Mouse (Mus musculus): ENCODE data around the gene Robo1. TPM values are rescaled to one million over a fixed set of nuclear protein-coding genes. Genes with fewer than 3 reads are reported as not detected.
"Not testable (repeated sequence)": the region's sequence is repeated elsewhere in the genome, so short reads cannot be mapped to it uniquely, and the experiment has no call there.

Gene Robo1
- total RNA-seq, 2 experiments from 2014 or later: not detected

DNA sequence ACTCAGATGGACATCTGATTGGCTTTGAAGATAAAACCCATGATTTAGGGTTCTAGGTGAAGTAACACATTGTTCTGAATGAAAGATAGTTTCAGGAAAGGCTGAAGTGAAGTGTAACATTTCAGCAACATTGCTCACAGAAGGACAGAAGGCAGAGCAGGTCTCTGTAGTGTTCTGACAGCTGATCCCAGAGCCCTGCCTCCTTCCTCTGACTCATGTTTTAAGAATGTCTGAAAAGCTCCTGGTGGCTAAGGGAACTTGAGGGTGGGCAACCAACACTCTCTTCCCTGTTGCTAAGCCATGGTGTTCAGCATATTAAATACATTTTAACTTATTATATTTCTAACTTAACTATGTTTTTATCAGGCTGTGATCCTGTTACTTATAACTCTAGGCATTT, 126.3 kb downstream of the Robo1 start:
- ATAC-seq (replicated peaks; ENCODE audit: poor library complexity, severe bottlenecking): no peak

- ATAC-seq (replicated peaks; ENCODE audit: poor library complexity, severe bottlenecking): no peak
Measured at GRCm38 (mm10) chr16:72444428-72445135, 136.5 kb downstream of the Robo1 start.

DNA sequence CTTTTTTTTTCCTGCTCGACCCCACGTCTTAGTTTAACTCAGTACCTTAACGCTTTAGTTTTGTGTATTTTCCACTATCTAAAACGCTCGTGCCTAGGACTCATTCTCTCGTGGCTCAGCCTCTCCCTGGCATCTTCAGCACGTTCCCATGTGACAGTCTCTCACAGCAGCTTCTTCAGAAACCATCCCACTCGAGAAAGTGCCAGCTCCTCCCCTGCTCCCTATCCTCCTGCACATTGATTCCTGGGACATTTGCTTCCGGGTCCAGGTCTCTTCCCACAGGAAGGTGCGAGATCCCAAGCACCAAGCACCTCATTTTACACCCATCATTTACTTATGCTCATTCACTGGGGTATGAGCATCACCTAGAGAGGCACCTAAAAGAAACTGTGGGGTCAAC, 150.0 kb downstream of the Robo1 start:
- ATAC-seq (replicated peaks; ENCODE audit: poor library complexity, severe bottlenecking): no peak

DNA sequence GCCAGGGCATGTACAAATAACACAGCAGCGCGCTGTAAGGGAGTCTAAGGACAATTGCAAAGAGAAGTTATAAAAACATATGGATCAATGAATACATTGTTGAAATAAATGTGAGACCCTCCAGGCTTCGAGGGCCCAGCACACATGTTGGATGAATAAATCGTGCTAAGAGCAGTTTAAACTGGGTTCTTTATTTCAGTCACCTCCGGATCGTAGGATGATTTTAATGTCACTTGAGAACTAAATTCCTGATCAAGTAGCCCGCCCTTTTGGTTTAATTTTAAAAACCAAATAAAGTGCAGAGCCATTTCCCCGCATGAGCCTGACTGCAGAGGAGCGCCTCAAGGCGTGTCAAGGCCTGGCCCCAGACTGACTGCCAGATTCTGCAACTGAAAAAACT, 150.5 kb downstream of the Robo1 start:
- no peak for ATAC-seq (replicated peaks; ENCODE audit: poor library complexity, severe bottlenecking)

DNA sequence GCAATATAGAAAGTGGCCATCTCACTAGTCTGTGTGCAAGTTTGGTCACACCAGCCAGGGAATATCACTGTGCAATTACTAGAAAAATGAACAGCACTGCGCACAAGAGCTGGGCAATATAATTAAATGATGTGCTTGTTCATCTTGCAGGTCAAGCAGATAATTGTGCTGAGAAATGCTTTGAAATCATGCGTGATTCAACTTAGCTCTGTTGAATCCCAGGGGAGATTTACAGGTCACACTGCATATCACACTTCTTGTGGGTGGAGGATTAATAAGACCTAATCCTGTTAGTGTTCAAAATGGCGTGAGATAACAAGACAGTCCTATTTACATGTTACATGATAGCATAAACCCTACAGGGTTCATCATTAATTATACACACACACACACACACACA, 157.6 kb downstream of the Robo1 start:
- no peak for ATAC-seq (replicated peaks; ENCODE audit: poor library complexity, severe bottlenecking)

DNA sequence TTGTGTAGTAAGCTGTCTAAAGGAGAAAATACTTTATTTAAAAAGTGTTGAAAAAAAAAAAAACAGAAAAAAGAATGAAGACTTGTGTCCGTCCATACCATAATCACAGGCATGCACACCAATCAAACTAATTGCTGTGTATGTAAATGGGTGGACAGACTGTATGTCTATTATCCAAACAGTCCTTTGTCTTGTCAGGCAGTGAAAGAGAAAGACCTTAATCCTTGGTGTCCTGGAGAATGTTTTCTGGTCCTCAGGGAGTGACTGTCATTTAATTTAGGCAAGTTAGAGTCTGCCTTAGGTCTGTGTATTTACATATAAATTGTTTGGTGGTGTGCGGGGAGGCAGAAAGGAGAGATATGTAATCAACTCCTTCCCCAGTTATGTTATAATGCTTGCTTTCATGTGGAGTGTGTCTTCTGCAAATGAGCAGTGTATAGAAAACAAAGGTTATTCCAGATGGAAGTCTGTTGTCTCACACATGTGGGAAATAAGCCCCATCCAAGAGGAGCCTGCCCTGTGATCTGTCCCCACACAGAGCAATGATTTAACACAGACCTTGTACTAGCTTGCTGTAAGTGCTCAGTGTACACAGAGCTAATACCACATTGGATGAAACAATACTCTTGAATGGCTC, 162.0 kb downstream of the Robo1 start:
- ATAC-seq (replicated peaks; ENCODE audit: poor library complexity, severe bottlenecking): no peak

DNA sequence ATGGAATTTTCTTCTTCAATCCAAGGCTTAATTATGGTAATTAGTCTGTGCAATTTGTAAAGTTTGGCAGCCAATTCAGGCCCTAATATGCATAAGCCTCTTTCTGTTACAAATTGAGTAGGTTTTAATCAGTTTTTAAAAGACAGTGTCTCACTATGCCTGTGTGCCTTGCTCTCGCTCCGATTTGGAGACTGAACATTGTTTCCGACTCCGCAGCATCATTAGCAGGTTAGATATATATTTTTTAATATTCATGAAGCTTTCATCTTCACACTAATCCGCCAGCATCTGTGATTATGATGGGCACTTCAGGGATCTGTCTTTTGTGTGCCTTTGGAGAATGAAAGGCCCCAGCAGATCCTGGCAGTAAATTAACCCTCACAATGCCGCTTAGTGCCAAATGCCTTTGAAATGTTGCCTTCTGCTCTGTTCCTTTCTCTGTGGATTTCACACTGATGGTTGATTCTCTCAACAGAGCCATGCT, 202.7 kb downstream of the Robo1 start:
- no peak for ATAC-seq (replicated peaks; ENCODE audit: poor library complexity, severe bottlenecking)

- no peak for ATAC-seq (replicated peaks; ENCODE audit: poor library complexity, severe bottlenecking)
Measured at GRCm38 (mm10) chr16:72531337-72531736, 223.2 kb downstream of the Robo1 start.

- ATAC-seq (replicated peaks; ENCODE audit: poor library complexity, severe bottlenecking): no peak
Measured at GRCm38 (mm10) chr16:72533900-72534571, 225.9 kb downstream of the Robo1 start.

GRCm38 (mm10) chr16:72538171-72538570, 230.1 kb downstream of the Robo1 start:
- ATAC-seq (replicated peaks; ENCODE audit: poor library complexity, severe bottlenecking): no peak

DNA sequence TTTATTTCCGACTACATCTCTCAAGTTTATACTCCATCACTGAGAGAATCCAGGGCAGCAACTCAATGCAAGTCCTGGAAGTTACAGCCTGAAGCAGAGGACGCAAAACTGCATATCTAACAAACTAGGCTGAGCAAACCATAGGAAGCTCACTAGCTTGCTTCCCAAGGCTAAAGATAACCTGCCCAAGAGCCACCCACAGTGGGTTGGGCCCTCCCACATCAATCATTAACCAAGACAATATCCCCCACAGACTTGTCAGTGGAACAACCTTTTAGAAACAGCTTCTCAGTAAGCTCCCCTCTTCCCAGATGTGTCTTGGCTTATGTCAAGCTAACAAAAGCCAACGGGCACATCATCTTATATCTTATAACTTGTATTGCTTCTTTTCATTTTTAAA, 235.8 kb downstream of the Robo1 start:
- no peak for ATAC-seq (replicated peaks; ENCODE audit: poor library complexity, severe bottlenecking)

GRCm38 (mm10) chr16:72544950-72545349, 236.8 kb downstream of the Robo1 start:
- no peak for ATAC-seq (replicated peaks; ENCODE audit: poor library complexity, severe bottlenecking)

DNA sequence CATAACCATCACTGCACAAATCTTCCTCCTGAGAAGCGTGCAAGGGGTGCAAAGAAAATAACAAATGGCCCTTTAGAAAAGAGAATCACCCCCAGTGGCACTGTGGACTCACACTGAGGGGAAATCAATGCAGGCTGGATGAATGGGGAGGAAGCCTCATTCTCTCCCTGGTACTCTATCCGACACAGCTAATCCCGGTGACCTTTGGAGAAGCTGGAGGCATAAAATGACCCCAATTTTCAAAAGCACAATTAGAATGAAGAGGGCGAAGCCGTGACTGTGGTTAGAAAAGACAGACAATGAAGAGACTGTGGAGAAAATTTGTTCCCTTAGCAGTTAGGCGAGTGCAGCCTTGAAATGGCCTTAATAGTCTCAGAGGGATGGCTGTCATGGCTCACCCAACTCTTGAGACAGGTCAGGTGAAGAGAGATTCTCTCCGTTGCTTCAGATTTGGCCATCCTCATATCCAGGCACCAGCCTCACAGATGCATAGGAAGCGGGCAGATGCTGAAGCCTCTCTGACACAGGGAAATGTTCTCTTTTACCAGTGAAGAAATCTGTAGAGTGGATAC, 243.7 kb downstream of the Robo1 start:
- no peak for ATAC-seq (replicated peaks; ENCODE audit: poor library complexity, severe bottlenecking)

DNA sequence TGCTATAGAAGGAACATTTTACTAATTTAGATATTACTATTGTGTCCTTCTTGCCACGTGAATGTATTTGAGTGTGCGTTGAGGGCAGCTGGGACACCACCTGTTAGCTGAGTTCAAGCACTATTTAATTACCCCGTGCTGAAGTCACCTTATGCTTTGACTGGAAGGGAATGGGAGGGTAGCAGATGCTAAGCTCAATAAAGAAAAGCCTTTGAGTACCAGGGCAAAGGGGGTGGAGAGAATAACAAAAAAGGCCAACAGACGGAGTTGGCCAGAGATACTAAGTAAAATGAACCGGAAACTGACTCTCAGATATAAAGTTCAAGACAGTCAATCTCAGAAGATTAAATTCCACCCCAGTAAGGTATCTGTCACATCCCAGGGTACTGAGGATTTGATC, 245.6 kb downstream of the Robo1 start:
- no peak for ATAC-seq (replicated peaks; ENCODE audit: poor library complexity, severe bottlenecking)

DNA sequence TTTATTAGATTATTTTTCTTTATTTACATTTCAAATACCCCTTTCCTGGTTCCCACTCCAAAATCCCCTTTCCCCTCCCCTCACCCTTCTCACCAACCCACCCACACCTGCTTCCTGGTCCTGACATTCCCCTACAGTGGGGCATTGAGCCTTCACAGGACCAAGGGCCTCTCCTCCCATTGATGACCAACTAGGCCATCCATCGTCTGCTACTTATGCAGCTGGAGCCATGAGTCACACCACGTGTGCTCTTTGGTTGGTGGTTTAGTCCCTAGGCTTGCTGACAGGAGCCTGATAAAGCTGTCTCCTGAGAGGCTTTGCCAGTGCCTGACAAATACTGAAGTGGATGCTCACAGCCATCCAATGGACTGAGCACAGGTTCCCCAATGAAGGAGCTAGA, 254.0 kb downstream of the Robo1 start:
- ATAC-seq (replicated peaks; ENCODE audit: poor library complexity, severe bottlenecking): not testable (repeated sequence)

- ATAC-seq (replicated peaks; ENCODE audit: poor library complexity, severe bottlenecking): no peak
Measured at GRCm38 (mm10) chr16:72563196-72563963, 255.3 kb downstream of the Robo1 start.

GRCm38 (mm10) chr16:72575171-72575570, 267.1 kb downstream of the Robo1 start:
- ATAC-seq (replicated peaks; ENCODE audit: poor library complexity, severe bottlenecking): no peak

GRCm38 (mm10) chr16:72576956-72577355, 268.9 kb downstream of the Robo1 start:
- ATAC-seq (replicated peaks; ENCODE audit: poor library complexity, severe bottlenecking): no peak

- ATAC-seq (replicated peaks; ENCODE audit: poor library complexity, severe bottlenecking): no peak
Measured at GRCm38 (mm10) chr16:72584454-72585159, 276.5 kb downstream of the Robo1 start.

All from granulocyte monocyte progenitor cell, adult 5-6 weeks (primary cell).